Mouse (Mus musculus): ENCODE measurements around the gene Letmd1. TPM values are rescaled to one million over a fixed set of nuclear protein-coding genes. Genes with fewer than 3 reads are reported as not detected.
"Not testable (repeated sequence)": the region's sequence is repeated elsewhere in the genome, so short reads cannot be mapped to it uniquely, and the experiment has no call there.

Gene Letmd1
- 10 to 100 TPM; 65.8 to 70.5 TPM for total RNA-seq (2021)
- long read RNA-seq, experiment 1, transcript Letmd1-201 (9 exons, 2,502 nt) = major isoform, 26 of 79 reads
- long read RNA-seq, experiment 1, transcript Letmd1-207 (8 exons, 2,266 nt) = minor isoform, 6 of 79 reads
- long read RNA-seq, experiment 1, transcript Letmd1-206 (9 exons, 1,222 nt) = minor isoform, 20 of 79 reads
- long read RNA-seq, experiment 1, partial matches to known transcripts = 10 of 79 reads
- long read RNA-seq, experiment 1, other reads (novel, unspliced or antisense) = 17 of 79 reads
- long read RNA-seq, experiment 2, transcript Letmd1-207 (8 exons, 2,266 nt) = minor isoform, 7 of 81 reads
- long read RNA-seq, experiment 2, transcript Letmd1-206 (9 exons, 1,222 nt) = minor isoform, 12 of 81 reads
- long read RNA-seq, experiment 2, transcript Letmd1-201 (9 exons, 2,502 nt) = major isoform, 27 of 81 reads
- long read RNA-seq, experiment 2, partial matches to known transcripts = 16 of 81 reads
- long read RNA-seq, experiment 2, other reads (novel, unspliced or antisense) = 19 of 81 reads

GRCm38 (mm10) chr15:100468295-100469188 lies at the start of gene Letmd1:
Gene Letmd1, plus strand, starts transcription at chr15:100469023.
- intact Hi-C loops (cut with DNase I) = loop anchor here (10.0 kb wide), 1 partner anchor 204 kb away; no protein-coding TSS in a partner anchor
- peak; percentile 89 to 91 for DNase-seq (ENCODE audit: low spot score in 2 of 2)

- DNase-seq (ENCODE audit: low spot score in 2 of 2) = no peak
- intact Hi-C loops (cut with DNase I) = no loop called here
Observed at GRCm38 (mm10) chr15:100419311-100419710, 49.5 kb upstream of the Letmd1 start.

GRCm38 (mm10) chr15:100419901-100420745 lies 48.7 kb upstream of the Letmd1 start:
- intact Hi-C loops (cut with DNase I) = no loop called here
- DNase-seq (ENCODE audit: low spot score in 2 of 2) = no peak

GRCm38 (mm10) chr15:100421059-100421757 lies 47.6 kb upstream of the Letmd1 start:
- peak in 1 of 2 experiments; percentile 38 for DNase-seq (ENCODE audit: low spot score in 2 of 2)
- intact Hi-C loops (cut with DNase I) = no loop called here

- intact Hi-C loops (cut with DNase I); DNase-seq (ENCODE audit: low spot score in 2 of 2): not testable (repeated sequence)
Observed at GRCm38 (mm10) chr15:100421758-100422197, 47.0 kb upstream of the Letmd1 start, which contains the start of gene Gm5475. Gene Gm5475, plus strand, starts transcription at chr15:100422147.

- DNase-seq (ENCODE audit: low spot score in 2 of 2) = peak in 1 of 2 experiments; percentile 29
- intact Hi-C loops (cut with DNase I) = no loop called here
Observed at GRCm38 (mm10) chr15:100422476-100422875, 46.3 kb upstream of the Letmd1 start.

GRCm38 (mm10) chr15:100422899-100423860 lies 45.6 kb upstream of the Letmd1 start:
- DNase-seq (ENCODE audit: low spot score in 2 of 2) = peak; percentile 96
- intact Hi-C loops (cut with DNase I) = no loop called here

- DNase-seq (ENCODE audit: low spot score in 2 of 2) = no peak
- intact Hi-C loops (cut with DNase I) = no loop called here
Observed at GRCm38 (mm10) chr15:100423916-100424315, 44.9 kb upstream of the Letmd1 start.

GRCm38 (mm10) chr15:100424396-100425122 lies 44.3 kb upstream of the Letmd1 start, which contains the start of gene Slc11a2:
Gene Slc11a2, minus strand, starts transcription at chr15:100425072.
- DNase-seq (ENCODE audit: low spot score in 2 of 2) = no peak
- intact Hi-C loops (cut with DNase I) = no loop called here

GRCm38 (mm10) chr15:100428296-100428905 lies 40.4 kb upstream of the Letmd1 start:
- intact Hi-C loops (cut with DNase I) = no loop called here

GRCm38 (mm10) chr15:100429959-100430565 lies 38.8 kb upstream of the Letmd1 start:
- intact Hi-C loops (cut with DNase I) = no loop called here
- no peak for DNase-seq (ENCODE audit: low spot score in 2 of 2)

More at GRCm38 (mm10) chr15:100428296-100428905, 40.4 kb upstream of the Letmd1 start:
- no peak for DNase-seq (ENCODE audit: low spot score in 2 of 2)

- DNase-seq (ENCODE audit: low spot score in 2 of 2) = no peak
- intact Hi-C loops (cut with DNase I) = no loop called here
Observed at GRCm38 (mm10) chr15:100433234-100433633, 35.6 kb upstream of the Letmd1 start.

- DNase-seq (ENCODE audit: low spot score in 2 of 2) = no peak
- intact Hi-C loops (cut with DNase I) = no loop called here
Observed at GRCm38 (mm10) chr15:100436112-100436511, 32.7 kb upstream of the Letmd1 start.

- DNase-seq (ENCODE audit: low spot score in 2 of 2) = no peak
- intact Hi-C loops (cut with DNase I) = no loop called here
Observed at GRCm38 (mm10) chr15:100436518-100436917, 32.3 kb upstream of the Letmd1 start.

- DNase-seq (ENCODE audit: low spot score in 2 of 2) = peak; percentile 87 to 92
- intact Hi-C loops (cut with DNase I) = no loop called here
Observed at GRCm38 (mm10) chr15:100443126-100443922, 25.5 kb upstream of the Letmd1 start.

Measured in left cerebral cortex, postnatal 14 days (tissue).